Mouse (Mus musculus): Measurements from ENCODE around the gene Tescl. TPM values are rescaled to one million over a fixed set of nuclear protein-coding genes. Genes with fewer than 3 reads are reported as not detected.

Tescl gene
- polyA plus RNA-seq, 1 experiment from 2014 or later, result not detected

- Histone ChIP-seq H3K4me2 (ENCODE audit: low read depth) (no peak overlapping the region), H3K36me3 (ENCODE audit: control insufficient read depth, insufficient read depth, low read length) (no peaks in the 10 kb centered on the region), H3K9ac (ENCODE audit: low read length) (no peak overlapping the region), H3K27ac (ENCODE audit: low read depth, low read length) (no peak overlapping the region), H3K27me3 (ENCODE audit: control insufficient read depth, insufficient read depth, low read length) (no peaks in the 10 kb centered on the region), H3K9me3 (ENCODE audit: control insufficient read depth, low read length) (no peaks in the 10 kb centered on the region), H3K4me3 (ENCODE audit: low read depth, low read length) (no peak overlapping the region), H3K4me1 (ENCODE audit: control insufficient read depth, insufficient read depth, low read length) (0 out of 2 replicates have a peak, but pooled peaks cover 2% of the 10 kb centered on the region)
- WGBS, result 78% methylated on average over 3 of the region's 4 CpGs
- ATAC-seq (ENCODE audit: insufficient read depth, low FRiP score, low TSS enrichment), result no peak
- no peak for DNase-seq (ENCODE audit: low spot score)
These were observed 39.0 kb upstream of the Tescl start for GRCm38 (mm10) chr7:24372786-24373185.

DNA sequence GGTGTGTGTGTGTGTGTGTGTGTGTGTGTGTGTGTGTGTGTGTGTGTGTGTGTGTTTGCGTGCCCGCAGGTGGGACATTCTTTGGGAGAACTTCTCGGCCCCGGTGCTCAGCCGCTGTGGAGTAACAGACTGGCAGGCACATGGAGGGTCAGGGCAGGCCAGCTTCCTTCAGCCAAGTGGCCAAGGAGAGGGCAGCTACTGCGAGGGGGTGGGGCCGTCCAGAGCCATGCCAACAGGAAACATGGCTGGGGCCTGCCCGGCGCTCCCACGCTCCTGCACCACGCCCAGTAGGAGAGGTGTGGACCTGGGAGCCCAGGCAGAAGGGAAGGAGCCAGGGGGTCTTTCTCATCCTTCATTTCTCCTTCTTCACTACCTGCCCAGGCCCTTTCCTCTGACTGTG, 38.6 kb upstream of the Tescl start:
- no peak overlapping the region for H3K4me2 ChIP-seq (ENCODE audit: low read depth)
- no peak for DNase-seq (ENCODE audit: low spot score)
- 84% methylated on average over 10 of the region's 11 CpGs for WGBS
- no peak overlapping the region for H3K9ac ChIP-seq (ENCODE audit: low read length)
- no peaks in the 10 kb centered on the region for H3K27me3 ChIP-seq (ENCODE audit: control insufficient read depth, insufficient read depth, low read length)
- no peak overlapping the region for H3K4me3 ChIP-seq (ENCODE audit: low read depth, low read length)
- no peak for ATAC-seq (ENCODE audit: insufficient read depth, low FRiP score, low TSS enrichment)
- H3K27ac ChIP-seq (ENCODE audit: low read depth, low read length), result no peak overlapping the region
- H3K36me3 ChIP-seq (ENCODE audit: control insufficient read depth, insufficient read depth, low read length), result no peaks in the 10 kb centered on the region
- H3K9me3 ChIP-seq (ENCODE audit: control insufficient read depth, low read length), result no peaks in the 10 kb centered on the region
- H3K4me1 ChIP-seq (ENCODE audit: control insufficient read depth, insufficient read depth, low read length), result 0 out of 2 replicates have a peak, but pooled peaks cover 2% of the 10 kb centered on the region

DNA sequence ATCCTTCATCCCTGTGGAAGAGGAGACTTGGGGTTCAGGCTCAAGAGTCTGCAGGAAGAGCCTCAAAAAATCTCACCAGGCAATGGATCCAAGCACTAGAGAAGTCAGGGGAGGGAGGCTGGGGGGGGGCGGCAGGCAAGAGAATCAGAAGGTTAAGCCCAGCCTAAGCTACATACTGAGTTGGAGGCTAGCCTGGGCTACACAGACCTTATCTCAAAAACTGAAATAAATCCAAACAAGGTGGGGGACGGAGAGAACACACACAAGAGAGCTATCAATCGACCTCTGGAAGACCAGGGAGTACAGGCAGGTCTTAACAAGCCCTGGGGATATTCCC, 38.0 kb upstream of the Tescl start:
- Histone ChIP-seq H3K9me3 (ENCODE audit: control insufficient read depth, low read length) (no peaks in the 10 kb centered on the region), H3K27ac (ENCODE audit: low read depth, low read length) (no peak overlapping the region), H3K9ac (ENCODE audit: low read length) (no peak overlapping the region), H3K36me3 (ENCODE audit: control insufficient read depth, insufficient read depth, low read length) (no peaks in the 10 kb centered on the region), H3K4me1 (ENCODE audit: control insufficient read depth, insufficient read depth, low read length) (0 out of 2 replicates have a peak, but pooled peaks cover 2% of the 10 kb centered on the region), H3K4me2 (ENCODE audit: low read depth) (no peak overlapping the region), H3K4me3 (ENCODE audit: low read depth, low read length) (no peak overlapping the region), H3K27me3 (ENCODE audit: control insufficient read depth, insufficient read depth, low read length) (no peaks in the 10 kb centered on the region)
- DNase-seq (ENCODE audit: low spot score) (no peak), ATAC-seq (ENCODE audit: insufficient read depth, low FRiP score, low TSS enrichment) (no peak)
- 74% methylated on average over 3 of the region's 3 CpGs for WGBS

GRCm38 (mm10) chr7:24371012-24371808, 37.5 kb upstream of the Tescl start:
- Histone ChIP-seq H3K4me2 (ENCODE audit: low read depth) (no peak overlapping the region), H3K27me3 (ENCODE audit: control insufficient read depth, insufficient read depth, low read length) (no peaks in the 10 kb centered on the region), H3K9ac (ENCODE audit: low read length) (no peak overlapping the region), H3K36me3 (ENCODE audit: control insufficient read depth, insufficient read depth, low read length) (no peaks in the 10 kb centered on the region), H3K9me3 (ENCODE audit: control insufficient read depth, low read length) (no peaks in the 10 kb centered on the region), H3K4me1 (ENCODE audit: control insufficient read depth, insufficient read depth, low read length) (0 out of 2 replicates have a peak, but pooled peaks cover 2% of the 10 kb centered on the region), H3K27ac (ENCODE audit: low read depth, low read length) (no peak overlapping the region), H3K4me3 (ENCODE audit: low read depth, low read length) (0 out of 2 replicates have a peak overlapping the region, but pooled peaks have one; percentile 10)
- ATAC-seq (ENCODE audit: insufficient read depth, low FRiP score, low TSS enrichment), result no peak
- WGBS, result 86% methylated on average over 7 of the region's 7 CpGs
- DNase-seq (ENCODE audit: low spot score), result no peak

DNA sequence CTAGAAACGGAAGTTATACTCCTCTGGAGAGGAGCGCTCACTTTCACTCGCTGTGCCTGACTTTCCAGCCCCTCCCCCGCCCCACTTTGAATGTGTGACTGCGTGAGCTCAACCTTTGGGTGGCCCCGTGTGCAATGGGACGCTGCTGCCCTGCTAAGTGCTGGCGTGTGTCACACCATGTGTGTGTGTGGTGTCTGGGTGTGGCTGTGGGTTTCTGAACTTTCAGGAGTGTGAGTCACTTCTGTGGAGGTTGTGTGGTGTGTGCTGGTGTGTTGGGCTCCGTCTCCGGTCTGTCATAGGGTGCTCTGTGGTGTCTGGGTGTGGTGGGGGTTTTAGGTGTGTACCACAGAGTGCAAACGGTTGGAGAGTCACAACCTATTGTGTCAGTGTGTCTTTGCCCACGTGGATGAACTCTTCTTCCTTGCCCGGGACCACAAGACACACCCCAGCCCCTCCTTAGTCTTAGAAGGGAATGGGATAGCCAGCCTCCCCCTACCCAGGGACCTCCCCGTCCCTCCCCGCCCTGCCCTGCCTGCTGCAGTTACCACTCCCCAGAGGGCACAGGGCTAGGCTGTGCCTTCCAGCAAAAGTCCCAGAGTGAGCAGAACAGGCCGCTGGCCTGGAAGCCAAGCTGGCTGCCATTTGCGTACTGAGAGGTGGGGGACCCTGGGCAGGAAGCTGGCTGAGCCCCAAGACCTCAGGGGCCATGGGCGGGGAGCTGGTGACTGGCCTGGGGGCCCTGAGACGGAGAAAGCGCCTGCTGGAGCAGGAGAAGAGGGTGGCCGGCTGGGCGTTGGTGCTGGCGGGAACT, 36.2 kb upstream of the Tescl start, which contains the start of gene Kcnn4:
TSS of gene Kcnn4 (plus strand) at position 533 of the 811 bp plus-strand sequence.
- 0 out of 2 replicates have a peak within 1 kb of the TSS, but pooled peaks have one; percentile 10 for H3K4me3 ChIP-seq (ENCODE audit: low read depth, low read length)
- DNase-seq (ENCODE audit: low spot score), result no peak
- H3K27me3 ChIP-seq (ENCODE audit: control insufficient read depth, insufficient read depth, low read length), result no peaks in the 10 kb centered on the region
- H3K36me3 ChIP-seq (ENCODE audit: control insufficient read depth, insufficient read depth, low read length), result no peaks in the 10 kb centered on the region
- H3K9me3 ChIP-seq (ENCODE audit: control insufficient read depth, low read length), result no peaks in the 10 kb centered on the region
- 0 out of 2 replicates have a peak, but pooled peaks cover 2% of the 10 kb centered on the region for H3K4me1 ChIP-seq (ENCODE audit: control insufficient read depth, insufficient read depth, low read length)
- no peak within 1 kb of the TSS for H3K4me2 ChIP-seq (ENCODE audit: low read depth)
- no peak within 1 kb of the TSS for H3K27ac ChIP-seq (ENCODE audit: low read depth, low read length)
- ATAC-seq (ENCODE audit: insufficient read depth, low FRiP score, low TSS enrichment), result no peak
- WGBS, result 40% methylated on average over 22 of the region's 23 CpGs
- peak within 1 kb of the TSS; percentile 37; the same call in 1 of the 2 replicates for H3K9ac ChIP-seq (ENCODE audit: low read length)

GRCm38 (mm10) chr7:24368946-24369345, 35.2 kb upstream of the Tescl start:
- 91% methylated on average over 7 of the region's 7 CpGs for WGBS
- no peak for ATAC-seq (ENCODE audit: insufficient read depth, low FRiP score, low TSS enrichment)
- Histone ChIP-seq H3K4me1 (ENCODE audit: control insufficient read depth, insufficient read depth, low read length) (0 out of 2 replicates have a peak, but pooled peaks cover 2% of the 10 kb centered on the region), H3K4me3 (ENCODE audit: low read depth, low read length) (no peak overlapping the region), H3K9ac (ENCODE audit: low read length) (no peak overlapping the region), H3K9me3 (ENCODE audit: control insufficient read depth, low read length) (no peaks in the 10 kb centered on the region), H3K27ac (ENCODE audit: low read depth, low read length) (no peak overlapping the region), H3K36me3 (ENCODE audit: control insufficient read depth, insufficient read depth, low read length) (no peaks in the 10 kb centered on the region), H3K4me2 (ENCODE audit: low read depth) (no peak overlapping the region), H3K27me3 (ENCODE audit: control insufficient read depth, insufficient read depth, low read length) (no peaks in the 10 kb centered on the region)
- no peak for DNase-seq (ENCODE audit: low spot score)

DNA sequence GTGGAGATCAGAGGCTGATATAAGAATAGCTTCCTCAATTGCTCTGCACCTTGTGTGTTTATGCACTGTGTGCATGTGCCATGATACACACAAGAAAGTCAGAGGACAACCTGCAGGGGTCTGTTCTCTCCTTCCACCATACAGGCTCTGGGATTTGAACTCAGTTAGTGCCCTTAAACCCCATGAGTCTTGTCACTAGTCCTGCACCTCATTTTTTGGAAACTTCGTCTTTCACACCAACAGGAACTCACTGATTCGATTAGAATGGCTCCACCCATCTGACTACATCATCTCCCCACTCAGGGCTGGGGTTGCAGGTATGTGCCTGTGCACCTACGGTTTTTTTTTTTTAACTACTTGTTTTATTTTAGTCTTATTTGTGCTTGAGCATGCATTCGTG, 34.5 kb upstream of the Tescl start:
- no peaks in the 10 kb centered on the region for H3K36me3 ChIP-seq (ENCODE audit: control insufficient read depth, insufficient read depth, low read length)
- H3K27ac ChIP-seq (ENCODE audit: low read depth, low read length), result no peak overlapping the region
- ATAC-seq (ENCODE audit: insufficient read depth, low FRiP score, low TSS enrichment), result no peak
- WGBS, result 74% methylated on average over 4 of the region's 4 CpGs
- H3K9me3 ChIP-seq (ENCODE audit: control insufficient read depth, low read length), result no peaks in the 10 kb centered on the region
- no peak overlapping the region for H3K4me3 ChIP-seq (ENCODE audit: low read depth, low read length)
- H3K27me3 ChIP-seq (ENCODE audit: control insufficient read depth, insufficient read depth, low read length), result no peaks in the 10 kb centered on the region
- H3K4me2 ChIP-seq (ENCODE audit: low read depth), result no peak overlapping the region
- DNase-seq (ENCODE audit: low spot score), result no peak
- no peaks in the 10 kb centered on the region for H3K4me1 ChIP-seq (ENCODE audit: control insufficient read depth, insufficient read depth, low read length)
- no peak overlapping the region for H3K9ac ChIP-seq (ENCODE audit: low read length)

DNA sequence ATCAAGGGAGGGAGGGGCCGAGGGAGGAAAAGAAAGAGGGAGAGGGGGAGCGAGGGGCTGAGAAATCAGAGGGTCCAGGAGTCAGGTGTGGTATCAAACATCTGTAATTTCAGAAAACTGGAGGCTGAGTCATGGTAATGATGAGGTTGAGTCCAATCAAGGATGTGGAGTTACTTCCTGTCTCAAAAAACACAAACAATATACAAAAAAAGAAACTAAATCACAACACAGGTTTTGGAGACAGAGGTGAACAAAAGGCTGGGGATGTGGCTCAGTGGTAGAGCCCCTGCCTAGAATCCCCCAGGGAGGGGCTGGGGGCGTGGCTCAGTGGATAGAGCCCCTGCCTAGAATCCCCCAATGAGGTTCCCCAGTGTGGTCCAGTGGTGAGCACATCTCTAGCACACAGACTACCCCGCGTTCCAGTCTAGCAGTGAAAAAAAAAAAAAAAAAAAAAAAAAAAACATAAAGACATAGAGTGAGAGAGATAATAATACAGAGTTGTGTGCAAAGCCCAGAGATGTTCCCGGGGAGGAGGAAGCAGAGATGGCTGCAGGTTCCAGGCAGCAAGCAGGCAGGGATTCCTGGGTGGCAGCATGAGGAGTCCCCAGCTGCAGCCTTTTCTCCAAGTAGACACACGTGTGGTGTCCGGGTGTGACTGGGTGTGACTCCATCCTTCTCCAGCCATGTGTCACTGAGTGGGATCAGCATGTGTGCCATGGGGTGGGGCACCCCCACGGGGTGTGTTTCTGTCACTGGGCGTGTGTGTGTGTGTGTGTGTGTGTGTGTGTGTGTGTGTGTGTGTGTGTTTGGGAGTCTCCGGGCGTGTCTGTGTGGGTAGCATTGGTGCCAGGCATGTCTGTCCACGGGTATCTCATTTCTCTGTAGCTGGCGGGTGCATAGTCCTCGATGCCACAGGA, 33.2 kb upstream of the Tescl start:
- ATAC-seq (ENCODE audit: insufficient read depth, low FRiP score, low TSS enrichment), result no peak
- DNase-seq (ENCODE audit: low spot score), result no peak
- 77% methylated on average over 15 of the region's 15 CpGs for WGBS
- Histone ChIP-seq H3K9me3 (ENCODE audit: control insufficient read depth, low read length) (no peaks in the 10 kb centered on the region), H3K4me3 (ENCODE audit: low read depth, low read length) (no peak overlapping the region), H3K4me2 (ENCODE audit: low read depth) (no peak overlapping the region), H3K9ac (ENCODE audit: low read length) (no peak overlapping the region), H3K27ac (ENCODE audit: low read depth, low read length) (no peak overlapping the region), H3K36me3 (ENCODE audit: control insufficient read depth, insufficient read depth, low read length) (no peaks in the 10 kb centered on the region), H3K27me3 (ENCODE audit: control insufficient read depth, insufficient read depth, low read length) (no peaks in the 10 kb centered on the region), H3K4me1 (ENCODE audit: control insufficient read depth, insufficient read depth, low read length) (no peaks in the 10 kb centered on the region)
